Mouse (Mus musculus) gastrocnemius, postnatal 36 days (tissue): ENCODE measurements at regions not wholly inside any gene's neighbourhood (a gene's known extent, or its start where the extent isn't known, plus 50 kb on each side); places are given as distances from the start of the nearest gene placed in this dataset.
"Not testable (repeated sequence)": the region's sequence is repeated elsewhere in the genome, so short reads cannot be mapped to it uniquely, and the experiment has no call there.

Experiments
- DNase-seq, 2 experiments: peaks; one replicate each; pipeline ENCODE4 v3.0.0; 2022
- intact Hi-C: fragments of 180-260 bp; cut with DNase I; formaldehyde crosslinking; loops from one replicate; pipeline ENCODE4 v1.15.1; 2025

DNA sequence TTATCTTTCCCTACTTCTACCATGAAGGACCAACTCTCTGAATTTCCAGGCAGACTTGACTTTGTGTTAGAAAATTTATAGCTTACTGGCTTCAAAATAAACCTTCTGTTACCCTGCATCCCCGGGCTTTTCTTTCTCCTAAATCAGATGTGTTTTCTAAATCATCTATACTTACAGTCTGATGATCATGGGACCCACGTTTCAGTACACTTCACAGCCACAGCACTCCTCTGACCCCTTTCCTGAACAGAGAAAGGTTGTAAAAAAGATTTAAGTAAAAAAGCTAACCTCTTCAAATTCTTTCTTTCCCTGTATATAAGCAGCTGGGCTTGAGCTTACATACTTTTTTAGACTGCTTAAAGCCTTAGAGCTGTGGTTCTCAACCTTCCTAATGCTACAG lies 783.5 kb downstream of the Cypt12 start:
- intact Hi-C loops, result no loop called here

DNA sequence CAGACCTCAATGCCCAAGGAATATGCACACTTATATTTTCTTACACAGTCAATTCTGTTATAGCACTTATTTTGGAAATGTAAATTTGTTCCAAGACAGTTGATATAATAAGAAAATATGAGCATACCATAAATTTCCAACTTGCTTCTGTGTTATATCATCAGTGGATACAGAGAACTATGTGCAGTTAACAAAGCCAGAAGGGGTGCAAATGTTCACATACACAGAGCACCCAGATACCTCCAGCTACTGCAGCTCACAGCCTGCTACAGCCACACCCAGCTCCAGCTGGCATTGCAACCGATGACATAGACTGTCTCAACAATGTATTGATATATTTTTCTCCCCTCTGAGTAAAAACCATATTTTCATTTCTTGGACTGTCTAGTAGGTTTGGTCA lies 785.3 kb downstream of the Cypt12 start:
- no peak for DNase-seq
- intact Hi-C loops, result no loop called here

More for the DNA sequence above, 783.5 kb downstream of the Cypt12 start:
- DNase-seq, result no peak

DNA sequence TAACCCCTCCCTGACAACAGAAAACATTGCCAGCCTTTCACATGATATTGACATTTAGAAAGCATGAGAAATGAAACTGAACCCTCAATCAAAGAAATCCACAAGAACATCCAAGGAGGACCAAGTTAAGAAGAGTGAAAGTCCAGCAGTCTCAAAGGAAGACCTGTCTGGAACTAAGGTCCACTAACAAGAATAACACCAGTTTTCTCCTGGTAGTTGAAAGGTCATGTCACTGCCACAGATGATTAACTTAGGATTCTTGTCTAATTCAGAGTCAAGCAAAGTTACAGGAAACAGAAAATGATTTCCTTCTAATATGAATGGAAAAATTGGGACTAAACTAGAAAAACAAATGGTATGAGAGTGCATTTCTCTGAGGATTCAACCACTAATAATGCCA lies 790.7 kb downstream of the Cypt12 start:
- DNase-seq, result no peak
- intact Hi-C loops, result no loop called here

DNA sequence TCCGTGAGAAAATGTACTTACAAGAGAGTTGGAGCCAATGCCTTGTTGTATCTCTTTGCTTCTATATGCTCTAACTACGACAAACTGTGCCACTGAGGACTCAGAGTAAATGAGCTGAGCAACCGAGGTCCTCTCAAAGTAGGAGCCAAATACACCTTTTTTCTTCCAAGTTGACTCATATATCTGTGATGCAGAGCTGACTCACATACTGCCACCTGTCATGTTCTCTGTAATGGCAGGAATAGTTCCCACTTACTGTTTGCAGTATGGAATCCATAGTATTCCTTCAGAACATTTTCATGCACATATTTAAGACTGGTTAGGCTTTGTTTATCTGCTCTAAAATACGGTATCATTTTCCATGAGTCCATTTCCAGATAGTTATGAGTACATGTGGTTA lies 792.1 kb downstream of the Cypt12 start:
- intact Hi-C loops, result no loop called here
- no peak for DNase-seq

DNA sequence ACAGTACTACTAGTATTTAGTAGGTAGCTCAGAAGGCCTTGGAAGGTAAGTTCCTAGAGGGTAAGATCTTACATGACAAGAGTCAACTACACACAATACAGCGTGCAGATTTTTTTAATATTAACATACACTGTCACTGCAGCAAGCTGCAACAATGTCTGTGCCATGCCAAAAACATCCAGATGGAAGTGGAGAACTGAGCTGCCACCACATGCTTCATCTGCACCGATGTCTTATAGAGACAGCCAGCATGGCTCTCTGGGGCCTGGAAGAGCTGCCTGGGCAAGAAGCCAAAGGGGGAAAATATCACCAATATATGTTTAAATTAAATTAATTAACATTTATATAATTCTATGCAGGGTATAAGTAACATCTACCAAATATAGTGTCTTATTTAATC lies 795.3 kb downstream of the Cypt12 start:
- intact Hi-C loops, result no loop called here
- DNase-seq, result no peak

DNA sequence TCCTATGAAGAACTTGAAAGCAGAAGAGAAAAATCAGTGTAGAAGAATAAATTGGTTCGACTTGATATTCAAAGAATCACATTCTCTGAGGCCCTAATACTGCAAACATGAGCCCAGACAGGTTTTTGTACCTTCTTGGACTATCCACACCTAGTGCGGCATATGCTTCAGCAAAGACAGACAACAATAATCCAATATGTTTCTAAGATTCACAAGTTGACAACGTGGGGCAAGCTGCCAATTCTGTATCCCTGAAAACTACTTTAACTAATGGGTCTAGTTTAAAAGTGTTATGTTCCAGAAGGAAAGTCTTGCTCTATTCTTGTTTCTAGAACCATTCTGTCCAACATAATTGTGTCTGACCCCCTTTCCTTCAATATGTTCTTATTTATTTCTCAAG lies 796.0 kb downstream of the Cypt12 start:
- no peak for DNase-seq
- intact Hi-C loops, result no loop called here

DNA sequence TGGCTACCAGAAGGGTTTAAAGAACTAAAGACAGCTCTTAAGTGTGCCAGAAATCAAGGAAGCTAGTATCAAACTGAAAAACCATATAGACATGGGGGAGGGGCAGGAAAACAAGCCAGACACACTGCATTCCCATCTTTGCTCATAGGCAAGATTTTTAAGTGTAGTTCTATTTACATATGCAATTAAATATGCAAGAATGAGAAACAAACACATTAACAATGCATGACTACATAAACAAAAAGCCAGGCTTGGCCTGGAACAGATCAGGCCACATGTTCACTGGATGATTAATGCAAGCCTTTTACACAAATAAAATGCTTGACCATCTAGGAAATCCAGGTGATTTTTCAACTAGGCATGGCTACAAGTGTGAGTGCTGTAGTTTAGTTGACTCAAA lies 798.0 kb downstream of the Cypt12 start:
- intact Hi-C loops, result no loop called here

DNA sequence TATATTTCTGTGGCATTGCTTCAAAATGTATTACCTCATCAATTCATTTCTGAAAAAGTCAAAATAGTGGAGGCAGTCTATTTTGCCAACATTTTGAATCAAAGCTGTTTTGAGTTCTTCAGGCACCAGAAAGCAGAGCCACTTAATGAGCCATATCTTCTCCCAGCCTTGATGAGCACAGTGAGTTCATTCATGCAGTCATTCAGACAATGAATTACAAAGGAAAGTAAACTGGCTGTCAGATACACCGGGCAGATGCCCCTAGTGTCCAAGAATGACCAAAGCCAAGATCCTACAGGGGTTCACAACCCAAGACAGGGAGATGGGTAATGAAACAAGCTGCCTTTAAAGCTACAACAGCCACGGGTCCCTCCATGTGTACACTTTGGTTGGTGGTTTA lies 798.7 kb downstream of the Cypt12 start:
- no peak for DNase-seq
- intact Hi-C loops, result no loop called here

More for the DNA sequence above, 798.0 kb downstream of the Cypt12 start:
- no peak for DNase-seq

DNA sequence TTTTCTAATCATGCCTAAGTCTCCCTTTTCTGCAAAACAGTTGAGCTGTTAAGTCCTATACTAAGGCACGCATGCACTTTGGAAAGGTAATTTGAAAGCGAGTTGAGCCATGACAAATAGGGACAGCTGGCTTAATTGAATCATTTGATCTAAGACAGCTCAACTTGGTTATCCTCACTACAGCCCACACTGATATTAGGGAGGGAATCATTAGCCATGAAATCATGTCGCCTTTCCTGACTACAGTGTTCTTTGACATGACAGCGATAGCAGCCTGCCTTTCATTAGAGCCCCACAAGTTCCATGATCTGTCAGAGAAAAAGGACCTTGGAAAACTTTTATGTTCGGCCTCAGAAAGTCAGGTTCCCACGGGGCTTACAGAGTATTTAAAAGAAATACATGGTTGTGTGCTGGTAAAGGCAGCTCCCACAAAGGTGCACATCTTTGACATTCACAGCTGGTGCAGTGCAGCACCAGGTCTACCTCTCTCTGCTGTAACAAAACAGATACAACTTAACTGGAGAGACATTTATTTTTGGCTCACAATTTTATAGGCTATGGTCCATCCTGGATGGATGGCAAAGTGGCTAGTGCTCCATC lies 803.5 kb downstream of the Cypt12 start:
- no peak for DNase-seq
- intact Hi-C loops, result no loop called here

DNA sequence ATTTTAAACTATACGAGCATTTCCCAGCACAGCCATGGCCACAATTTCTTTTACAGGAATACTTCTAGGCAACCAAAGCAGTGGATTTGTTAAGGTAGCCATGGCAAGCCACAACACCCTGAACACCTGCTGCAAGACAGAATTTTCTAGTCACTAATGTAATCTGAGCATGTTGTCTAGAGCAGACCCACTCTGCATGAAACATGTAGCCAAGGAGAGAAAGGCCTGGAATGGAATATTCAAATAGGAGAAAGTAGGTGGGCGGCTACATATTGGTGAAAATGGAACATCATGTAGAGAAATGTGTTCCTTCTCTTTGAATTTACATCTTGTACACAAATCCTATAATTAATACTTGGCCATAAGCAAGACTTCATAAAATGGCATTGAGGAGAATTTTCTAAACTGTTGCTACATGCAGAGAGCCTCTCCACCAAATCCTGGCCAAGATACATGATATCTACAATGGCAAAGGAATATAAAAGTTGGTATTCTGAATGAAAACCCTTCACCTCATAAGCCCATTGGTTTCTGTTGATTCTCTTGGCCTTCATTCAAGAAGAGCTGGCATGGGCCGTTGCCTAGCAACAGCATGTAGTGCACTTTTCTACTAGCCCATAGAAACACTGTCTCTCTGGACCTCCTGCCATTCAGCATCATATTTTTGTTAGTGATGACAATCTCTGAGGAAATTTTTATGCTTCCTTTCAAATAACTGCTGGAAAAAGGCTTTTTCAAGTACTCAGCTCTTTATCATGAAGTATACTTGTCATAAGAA lies 816.3 kb downstream of the Cypt12 start:
- intact Hi-C loops, result no loop called here
- no peak for DNase-seq

DNA sequence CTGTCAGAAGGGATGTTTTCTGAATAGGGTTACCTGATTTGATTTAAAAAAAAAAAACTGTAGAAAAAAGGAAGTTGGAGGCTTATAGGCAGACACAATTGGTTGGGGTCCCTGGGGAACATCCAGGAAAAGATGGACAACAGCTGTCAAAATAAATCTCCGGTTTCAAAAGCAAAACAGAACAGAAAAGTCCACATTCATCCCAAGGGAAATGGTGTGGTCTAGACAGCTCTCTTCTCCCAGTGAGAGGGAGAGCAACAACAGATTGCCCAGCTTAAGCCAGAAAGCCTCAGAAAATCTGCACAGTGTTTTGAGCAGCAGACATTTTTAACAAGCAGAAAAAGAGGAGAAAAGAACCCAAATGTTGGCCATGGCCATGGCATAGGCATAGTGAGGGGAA lies 830.3 kb downstream of the Cypt12 start:
- no peak for DNase-seq

DNA sequence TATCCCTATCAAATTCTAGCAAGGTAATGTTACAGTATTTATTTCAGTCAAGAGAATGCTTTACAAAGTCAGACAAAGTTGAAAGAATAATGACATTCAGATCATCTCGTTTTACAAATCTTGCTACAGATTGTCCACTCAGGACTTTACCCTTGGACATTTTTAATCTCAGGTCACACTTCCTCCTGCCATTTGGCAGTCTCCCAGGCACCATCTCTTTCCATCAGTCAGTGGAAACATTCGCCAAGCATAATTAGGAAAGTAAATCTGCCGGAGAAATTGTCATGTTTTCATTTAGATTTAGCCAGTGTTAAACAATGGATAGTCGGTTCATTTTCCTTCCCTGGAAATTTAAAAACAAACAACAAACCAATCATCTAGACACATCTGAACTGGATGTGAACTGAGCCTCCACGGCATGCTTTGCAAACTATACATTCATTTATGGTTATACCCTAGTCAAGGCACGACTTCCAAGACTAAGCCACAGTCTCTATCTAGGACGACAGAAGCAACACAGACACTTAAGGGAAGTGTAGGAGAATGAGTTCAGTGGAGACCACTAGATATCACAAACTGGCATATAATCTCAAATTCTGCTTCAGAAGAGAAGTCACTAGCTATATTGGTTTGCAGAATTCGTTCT lies 839.4 kb downstream of the Cypt12 start:
- intact Hi-C loops, result no loop called here
- no peak for DNase-seq

More for the DNA sequence above, 830.3 kb downstream of the Cypt12 start:
- intact Hi-C loops, result no loop called here

DNA sequence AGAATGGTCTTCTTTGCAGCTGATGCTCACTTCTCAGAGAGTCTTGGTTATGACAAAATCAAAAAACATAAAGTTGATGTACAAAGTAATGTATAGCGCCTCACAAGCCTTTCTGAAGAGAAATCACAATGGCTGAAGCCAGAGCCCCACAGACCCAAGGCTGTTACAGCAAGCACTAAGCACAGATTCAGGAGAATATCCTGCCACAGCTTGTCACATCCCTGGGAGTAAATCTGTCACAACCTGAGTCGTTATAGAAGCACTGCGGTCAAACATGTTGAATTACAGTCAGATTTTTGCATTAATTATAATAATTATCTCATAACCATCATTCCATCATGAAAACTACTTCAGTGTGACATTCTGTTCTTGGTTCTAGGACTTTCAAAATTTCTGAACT lies 825.7 kb downstream of the 1700064H15Rik start:
- intact Hi-C loops, result no loop called here
- no peak for DNase-seq

DNA sequence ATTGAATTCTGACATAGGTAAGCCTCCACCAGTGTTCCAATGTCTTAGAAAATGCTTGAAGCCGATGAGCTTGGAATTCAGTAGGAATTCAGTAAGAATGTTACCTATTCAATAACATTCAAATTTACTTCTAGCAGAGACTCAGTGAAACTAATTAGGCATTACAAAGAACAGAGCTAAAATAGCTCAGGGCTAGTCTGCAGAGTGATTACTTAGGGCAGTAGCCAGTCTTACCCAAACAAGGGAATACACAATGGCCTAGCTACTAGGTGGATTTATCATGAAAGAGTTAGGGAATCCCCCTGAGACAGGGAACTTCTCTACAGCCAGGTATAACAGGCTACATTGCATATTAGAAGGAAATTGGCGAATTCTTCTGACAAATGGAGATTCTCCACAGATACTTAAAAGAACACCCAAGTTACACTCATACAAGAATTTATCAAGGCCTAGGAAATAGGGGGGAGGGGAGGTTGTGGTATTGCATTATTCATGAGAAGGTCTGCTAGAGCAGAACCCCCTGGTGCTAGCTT lies 799.6 kb downstream of the 1700064H15Rik start:
- intact Hi-C loops, DNase-seq: not testable (repeated sequence)

DNA sequence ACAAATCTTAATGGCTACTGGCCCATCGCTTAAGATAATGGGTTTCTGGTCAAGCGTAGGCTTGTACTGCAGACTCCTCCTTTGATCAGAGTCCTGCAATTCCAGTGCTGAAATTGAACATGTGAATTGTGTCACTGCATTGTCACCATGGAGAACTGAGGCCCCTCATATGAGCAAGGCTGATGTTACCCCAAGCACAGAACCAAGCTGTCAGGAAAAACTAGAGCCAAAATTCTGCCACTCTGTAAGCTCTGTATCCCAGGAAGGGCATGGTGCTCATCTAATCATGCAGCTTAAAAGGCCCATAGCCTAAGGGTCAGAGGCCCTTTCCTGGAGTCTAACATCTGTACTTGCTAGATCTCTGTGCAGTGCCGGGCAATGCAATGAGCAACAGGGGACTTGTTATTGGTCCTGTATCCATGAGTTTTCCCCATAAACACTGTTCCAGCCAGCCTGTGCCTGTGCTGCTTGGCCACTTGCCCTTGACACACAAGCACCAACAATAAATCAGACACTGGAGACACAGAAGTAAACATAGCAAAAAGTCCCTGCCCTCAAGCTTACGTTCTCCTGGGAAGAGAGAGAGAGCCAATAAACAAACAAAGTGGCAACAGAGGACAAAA lies 760.2 kb downstream of the 1700064H15Rik start:
- intact Hi-C loops, result no loop called here
- no peak for DNase-seq

DNA sequence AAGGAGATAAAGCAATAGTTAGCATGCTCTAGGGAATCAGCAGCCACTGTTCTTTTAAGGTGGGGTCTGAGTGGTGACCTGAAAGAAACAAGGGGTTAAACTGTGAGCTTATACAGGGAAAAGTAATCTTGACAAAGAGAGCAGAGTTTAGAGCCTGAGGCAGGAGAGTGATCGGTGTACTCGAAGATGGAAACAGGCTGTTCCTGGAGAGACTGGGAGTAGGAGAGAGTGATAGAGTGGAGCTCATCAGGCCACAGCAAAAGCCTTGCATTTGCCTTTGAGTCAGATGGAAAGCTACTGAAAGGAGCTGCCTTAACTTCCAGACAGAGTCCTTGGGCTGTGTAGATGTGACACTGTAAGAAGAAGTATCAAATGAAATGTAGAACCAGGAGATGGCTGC lies 759.7 kb downstream of the 1700064H15Rik start:
- intact Hi-C loops, result no loop called here
- DNase-seq, result no peak

DNA sequence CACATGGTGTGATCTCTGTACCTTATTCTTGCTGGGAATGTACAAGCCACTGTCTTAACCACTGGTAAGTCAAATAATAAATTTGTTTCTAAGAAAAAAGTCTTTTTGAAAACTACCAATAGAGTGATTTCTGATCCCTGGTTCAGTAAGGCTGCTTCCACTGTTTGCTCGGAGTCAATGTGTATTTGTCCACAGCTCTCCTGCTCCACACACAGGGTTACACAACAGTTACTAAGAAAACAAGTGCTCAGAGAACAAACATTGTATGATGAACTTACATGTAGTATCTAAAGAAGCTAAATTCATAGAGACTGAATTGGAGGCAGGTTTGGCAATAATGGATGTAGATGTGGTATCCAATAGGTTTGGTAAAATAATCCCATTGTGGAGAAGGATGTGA lies 751.4 kb downstream of the 1700064H15Rik start:
- DNase-seq, result no peak
- intact Hi-C loops, result no loop called here

DNA sequence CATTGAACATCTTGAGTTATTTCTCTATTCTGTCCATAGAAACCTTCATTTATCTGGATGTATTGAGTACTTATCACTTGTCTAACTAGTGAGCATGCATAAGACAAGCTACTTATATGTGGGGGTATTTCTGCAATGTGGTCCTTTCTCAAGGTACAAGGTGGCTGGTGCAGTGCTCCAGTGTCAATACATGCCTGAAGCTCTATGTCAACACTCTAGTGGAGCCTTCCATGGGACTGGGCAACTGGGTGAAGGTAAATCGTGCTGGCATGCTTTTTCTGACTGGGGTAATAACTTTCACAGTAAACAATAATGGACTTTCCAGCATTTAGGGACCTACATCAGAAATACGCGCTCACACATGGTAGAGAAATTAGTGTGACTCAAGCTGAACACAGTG lies 750.9 kb downstream of the 1700064H15Rik start:
- intact Hi-C loops, result no loop called here
- no peak for DNase-seq

DNA sequence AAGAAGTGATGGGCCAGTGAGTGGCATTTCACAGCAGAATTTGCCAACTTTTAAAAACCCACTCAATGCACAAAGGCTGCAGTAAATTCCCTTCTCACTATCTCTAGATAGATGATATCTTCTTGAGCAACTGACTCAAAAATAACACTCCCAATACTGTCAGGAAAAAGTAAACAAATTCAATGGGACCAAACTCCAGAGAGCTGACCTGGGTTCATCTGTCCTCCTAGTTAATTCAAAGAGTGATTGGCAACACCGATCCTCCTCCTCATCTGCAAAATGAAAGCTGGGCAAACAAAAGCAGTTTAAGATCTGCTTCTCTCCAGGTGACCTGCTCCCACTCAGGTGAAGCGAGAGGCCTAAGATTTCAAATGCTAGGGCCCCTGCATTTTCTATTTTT lies 747.3 kb downstream of the 1700064H15Rik start:
- no peak for DNase-seq
- intact Hi-C loops, result no loop called here

DNA sequence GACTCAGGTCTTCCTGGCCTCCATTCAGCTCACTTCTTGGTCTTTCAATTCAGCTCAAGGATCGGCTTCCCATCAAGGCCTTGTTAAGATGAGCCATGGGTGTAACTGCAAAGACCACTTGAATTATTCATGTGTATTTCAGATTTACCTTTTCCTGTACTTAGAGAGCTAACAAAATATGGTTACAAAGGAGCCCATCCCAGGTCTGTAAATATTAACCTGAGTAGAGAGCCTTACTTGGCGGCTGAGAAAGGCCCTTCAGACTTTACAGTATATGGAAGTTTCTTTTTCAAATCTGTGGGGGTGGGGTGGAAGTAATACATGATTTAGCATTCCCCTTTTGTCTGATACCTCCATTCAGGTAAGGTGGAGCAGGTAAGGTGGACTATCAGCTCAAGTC lies 735.7 kb downstream of the 1700064H15Rik start:
- intact Hi-C loops, result no loop called here
- DNase-seq, result no peak

DNA sequence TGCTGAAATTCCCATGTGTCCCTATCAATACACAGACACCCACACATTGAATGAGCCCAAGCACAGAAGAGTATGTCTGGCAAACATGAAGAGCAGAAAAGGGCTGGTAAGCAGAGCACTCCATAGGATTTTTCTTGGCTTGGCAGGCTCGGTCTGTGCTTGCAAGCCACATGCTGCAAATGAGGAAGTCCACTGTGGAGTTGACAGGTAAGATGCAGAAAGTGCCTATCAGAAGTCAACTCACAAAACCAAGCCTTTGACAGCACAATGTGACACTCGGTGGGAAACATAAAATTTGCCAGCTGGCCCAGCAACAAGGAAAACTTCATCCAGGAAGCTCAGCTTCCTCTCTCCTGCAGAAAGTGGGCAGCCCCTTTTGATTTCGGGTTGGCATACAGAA lies 722.7 kb downstream of the 1700064H15Rik start:
- no peak for DNase-seq
- intact Hi-C loops, result no loop called here
